Mouse (Mus musculus): ENCODE measurements around the gene Trnt1. TPM values are rescaled to one million over a fixed set of nuclear protein-coding genes. Genes with fewer than 3 reads are reported as not detected.

Gene Trnt1
- polyA plus RNA-seq, 1 experiment from 2014 or later: 64.4 TPM

GRCm38 (mm10) chr6:106747804-106748203 lies 21.1 kb upstream of the Trnt1 start:
- no peak overlapping the region for H3K9ac ChIP-seq
- no peak overlapping the region for H3K27ac ChIP-seq
- no peaks in the 10 kb centered on the region for H3K27me3 ChIP-seq
- ATAC-seq (ENCODE audit: insufficient number of reproducible peaks, insufficient read depth, low FRiP score, low TSS enrichment, low read depth): no peak
- no peaks in the 10 kb centered on the region for H3K36me3 ChIP-seq
- WGBS: 82% methylated on average over 3 of the region's 3 CpGs
- no peak overlapping the region for H3K4me2 ChIP-seq
- no peaks in the 10 kb centered on the region for H3K4me1 ChIP-seq
- H3K4me3 ChIP-seq: no peak overlapping the region
- no peaks in the 10 kb centered on the region for H3K9me3 ChIP-seq

GRCm38 (mm10) chr6:106748887-106749388 lies 20.0 kb upstream of the Trnt1 start, which contains the start of gene Il5ra:
Gene Il5ra, minus strand, starts transcription at chr6:106749037.
- H3K4me2 ChIP-seq: no peak within 1 kb of the TSS
- no peak within 1 kb of the TSS for H3K9ac ChIP-seq
- no peaks in the 10 kb centered on the region for H3K9me3 ChIP-seq
- no peak within 1 kb of the TSS for H3K27ac ChIP-seq
- no peaks in the 10 kb centered on the region for H3K27me3 ChIP-seq
- H3K36me3 ChIP-seq: no peaks in the 10 kb centered on the region
- no peak for ATAC-seq (ENCODE audit: insufficient number of reproducible peaks, insufficient read depth, low FRiP score, low TSS enrichment, low read depth)
- H3K4me1 ChIP-seq: no peaks in the 10 kb centered on the region
- no peak within 1 kb of the TSS for H3K4me3 ChIP-seq
- WGBS: 74% methylated on average over 6 of the region's 6 CpGs

GRCm38 (mm10) chr6:106750291-106750690 lies 18.6 kb upstream of the Trnt1 start:
- Histone ChIP-seq H3K9me3 (no peaks in the 10 kb centered on the region), H3K4me1 (no peaks in the 10 kb centered on the region), H3K27me3 (no peaks in the 10 kb centered on the region), H3K36me3 (no peaks in the 10 kb centered on the region), H3K4me2 (no peak overlapping the region), H3K9ac (no peak overlapping the region), H3K27ac (no peak overlapping the region), H3K4me3 (no peak overlapping the region)
- no peak for ATAC-seq (ENCODE audit: insufficient number of reproducible peaks, insufficient read depth, low FRiP score, low TSS enrichment, low read depth)
- 82% methylated on average over 7 of the region's 7 CpGs for WGBS

- no peaks in the 10 kb centered on the region for H3K4me1 ChIP-seq
- 84% methylated on average over 3 of the region's 3 CpGs for WGBS
Observed at GRCm38 (mm10) chr6:106758299-106758698, 10.6 kb upstream of the Trnt1 start.

GRCm38 (mm10) chr6:106760473-106761218 lies 8.3 kb upstream of the Trnt1 start:
- Histone ChIP-seq H3K36me3 (no peaks in the 10 kb centered on the region), H3K9ac (no peak overlapping the region), H3K4me3 (no peak overlapping the region), H3K4me1 (no peaks in the 10 kb centered on the region), H3K27ac (no peak overlapping the region), H3K9me3 (no peaks in the 10 kb centered on the region), H3K4me2 (no peak overlapping the region), H3K27me3 (no peaks in the 10 kb centered on the region)
- WGBS: 69% methylated on average over 3 of the region's 3 CpGs
- no peak for ATAC-seq (ENCODE audit: insufficient number of reproducible peaks, insufficient read depth, low FRiP score, low TSS enrichment, low read depth)

More at GRCm38 (mm10) chr6:106758299-106758698, 10.6 kb upstream of the Trnt1 start:
- no peak overlapping the region for H3K4me3 ChIP-seq
- H3K9ac ChIP-seq: no peak overlapping the region
- H3K4me2 ChIP-seq: no peak overlapping the region
- H3K36me3 ChIP-seq: no peaks in the 10 kb centered on the region
- no peak for ATAC-seq (ENCODE audit: insufficient number of reproducible peaks, insufficient read depth, low FRiP score, low TSS enrichment, low read depth)
- no peaks in the 10 kb centered on the region for H3K27me3 ChIP-seq
- H3K27ac ChIP-seq: no peak overlapping the region
- H3K9me3 ChIP-seq: no peaks in the 10 kb centered on the region

- Histone ChIP-seq H3K4me2 (no peak overlapping the region), H3K36me3 (no peaks in the 10 kb centered on the region), H3K27ac (no peak overlapping the region), H3K4me1 (no peaks in the 10 kb centered on the region), H3K27me3 (no peaks in the 10 kb centered on the region), H3K9ac (no peak overlapping the region), H3K9me3 (no peaks in the 10 kb centered on the region), H3K4me3 (no peak overlapping the region)
- 76% methylated on average over 1 of the region's 1 CpGs for WGBS
- ATAC-seq (ENCODE audit: insufficient number of reproducible peaks, insufficient read depth, low FRiP score, low TSS enrichment, low read depth): no peak
Observed at GRCm38 (mm10) chr6:106761486-106761885, 7.4 kb upstream of the Trnt1 start.

- Histone ChIP-seq H3K4me1 (peaks cover 11% of the 10 kb centered on the region), H3K36me3 (no peaks in the 10 kb centered on the region), H3K9me3 (no peaks in the 10 kb centered on the region), H3K4me2 (no peak overlapping the region), H3K27me3 (no peaks in the 10 kb centered on the region; the same call in 1 of the 2 replicates), H3K27ac (no peak overlapping the region), H3K4me3 (no peak overlapping the region), H3K9ac (no peak overlapping the region)
- ATAC-seq (ENCODE audit: insufficient number of reproducible peaks, insufficient read depth, low FRiP score, low TSS enrichment, low read depth): no peak
- 68% methylated on average over 1 of the region's 1 CpGs for WGBS
Observed at GRCm38 (mm10) chr6:106765892-106766291, 3.0 kb upstream of the Trnt1 start.

- Histone ChIP-seq H3K4me3 (no peak overlapping the region), H3K4me2 (no peak overlapping the region), H3K4me1 (peaks cover 11% of the 10 kb centered on the region), H3K9ac (no peak overlapping the region), H3K27me3 (no peaks in the 10 kb centered on the region; the same call in 1 of the 2 replicates), H3K9me3 (no peaks in the 10 kb centered on the region), H3K27ac (no peak overlapping the region), H3K36me3 (0 out of 2 replicates have a peak, but pooled peaks cover 6% of the 10 kb centered on the region)
- WGBS: 75% methylated on average over 4 of the region's 4 CpGs
- no peak for ATAC-seq (ENCODE audit: insufficient number of reproducible peaks, insufficient read depth, low FRiP score, low TSS enrichment, low read depth)
Observed at GRCm38 (mm10) chr6:106766774-106767173, 2.1 kb upstream of the Trnt1 start.

GRCm38 (mm10) chr6:106769290-106769866 lies 458 bp downstream of the Trnt1 start:
- H3K9me3 ChIP-seq: no peaks in the 10 kb centered on the region
- H3K27ac ChIP-seq: 0 out of 2 replicates have a peak overlapping the region, but pooled peaks have one; percentile 39
- H3K36me3 ChIP-seq: peaks cover 23% of the 10 kb centered on the region
- H3K27me3 ChIP-seq: no peaks in the 10 kb centered on the region; the same call in 1 of the 2 replicates
- peak overlapping the region; percentile 97 for H3K4me2 ChIP-seq
- H3K4me1 ChIP-seq: peaks cover 11% of the 10 kb centered on the region
- H3K4me3 ChIP-seq: peak overlapping the region; percentile 89
- ATAC-seq (ENCODE audit: insufficient number of reproducible peaks, insufficient read depth, low FRiP score, low TSS enrichment, low read depth): peak; percentile 48
- peak overlapping the region; percentile 84 for H3K9ac ChIP-seq
- WGBS: under 1% methylated on average over 33 of the region's 33 CpGs

- H3K9ac ChIP-seq: peak overlapping the region; percentile 84
- WGBS: 36% methylated on average over 4 of the region's 4 CpGs
Observed at GRCm38 (mm10) chr6:106770046-106770445, 1.1 kb downstream of the Trnt1 start.

GRCm38 (mm10) chr6:106787138-106787537 lies 18.2 kb downstream of the Trnt1 start:
- H3K4me2 ChIP-seq: no peak overlapping the region
- H3K27me3 ChIP-seq: no peaks in the 10 kb centered on the region
- no peak overlapping the region for H3K4me3 ChIP-seq
- no peak overlapping the region for H3K9ac ChIP-seq
- H3K36me3 ChIP-seq: peaks cover 49% of the 10 kb centered on the region
- H3K4me1 ChIP-seq: no peaks in the 10 kb centered on the region
- H3K9me3 ChIP-seq: no peaks in the 10 kb centered on the region
- 85% methylated on average over 3 of the region's 3 CpGs for WGBS
- ATAC-seq (ENCODE audit: insufficient number of reproducible peaks, insufficient read depth, low FRiP score, low TSS enrichment, low read depth): no peak
- H3K27ac ChIP-seq: no peak overlapping the region

More at GRCm38 (mm10) chr6:106770046-106770445, 1.1 kb downstream of the Trnt1 start:
- peak overlapping the region; percentile 89 for H3K4me3 ChIP-seq
- H3K27me3 ChIP-seq: no peaks in the 10 kb centered on the region; the same call in 1 of the 2 replicates
- peak overlapping the region; percentile 97 for H3K4me2 ChIP-seq
- H3K4me1 ChIP-seq: peaks cover 11% of the 10 kb centered on the region
- no peak overlapping the region for H3K27ac ChIP-seq
- ATAC-seq (ENCODE audit: insufficient number of reproducible peaks, insufficient read depth, low FRiP score, low TSS enrichment, low read depth): no peak
- peaks cover 26% of the 10 kb centered on the region for H3K36me3 ChIP-seq
- H3K9me3 ChIP-seq: no peaks in the 10 kb centered on the region

GRCm38 (mm10) chr6:106791429-106791828 lies 22.5 kb downstream of the Trnt1 start:
- ATAC-seq (ENCODE audit: insufficient number of reproducible peaks, insufficient read depth, low FRiP score, low TSS enrichment, low read depth): no peak
- Histone ChIP-seq H3K9me3 (no peaks in the 10 kb centered on the region), H3K27ac (no peak overlapping the region), H3K4me2 (no peak overlapping the region), H3K27me3 (no peaks in the 10 kb centered on the region), H3K4me3 (no peak overlapping the region), H3K4me1 (no peaks in the 10 kb centered on the region), H3K9ac (no peak overlapping the region), H3K36me3 (peaks cover 60% of the 10 kb centered on the region)
- 93% methylated on average over 8 of the region's 8 CpGs for WGBS

Data from embryonic facial prominence, embryonic 13.5 days (tissue).